Mouse (Mus musculus): ENCODE measurements around the gene Ggps1. TPM values are rescaled to one million over a fixed set of nuclear protein-coding genes. Genes with fewer than 3 reads are reported as not detected.

Gene Ggps1
- 87.9 and 88.6 TPM in 2 replicates for polyA plus RNA-seq (2014; fragmentation: Nextera tagmentation; extraction: Ambion mirVana)

DNA sequence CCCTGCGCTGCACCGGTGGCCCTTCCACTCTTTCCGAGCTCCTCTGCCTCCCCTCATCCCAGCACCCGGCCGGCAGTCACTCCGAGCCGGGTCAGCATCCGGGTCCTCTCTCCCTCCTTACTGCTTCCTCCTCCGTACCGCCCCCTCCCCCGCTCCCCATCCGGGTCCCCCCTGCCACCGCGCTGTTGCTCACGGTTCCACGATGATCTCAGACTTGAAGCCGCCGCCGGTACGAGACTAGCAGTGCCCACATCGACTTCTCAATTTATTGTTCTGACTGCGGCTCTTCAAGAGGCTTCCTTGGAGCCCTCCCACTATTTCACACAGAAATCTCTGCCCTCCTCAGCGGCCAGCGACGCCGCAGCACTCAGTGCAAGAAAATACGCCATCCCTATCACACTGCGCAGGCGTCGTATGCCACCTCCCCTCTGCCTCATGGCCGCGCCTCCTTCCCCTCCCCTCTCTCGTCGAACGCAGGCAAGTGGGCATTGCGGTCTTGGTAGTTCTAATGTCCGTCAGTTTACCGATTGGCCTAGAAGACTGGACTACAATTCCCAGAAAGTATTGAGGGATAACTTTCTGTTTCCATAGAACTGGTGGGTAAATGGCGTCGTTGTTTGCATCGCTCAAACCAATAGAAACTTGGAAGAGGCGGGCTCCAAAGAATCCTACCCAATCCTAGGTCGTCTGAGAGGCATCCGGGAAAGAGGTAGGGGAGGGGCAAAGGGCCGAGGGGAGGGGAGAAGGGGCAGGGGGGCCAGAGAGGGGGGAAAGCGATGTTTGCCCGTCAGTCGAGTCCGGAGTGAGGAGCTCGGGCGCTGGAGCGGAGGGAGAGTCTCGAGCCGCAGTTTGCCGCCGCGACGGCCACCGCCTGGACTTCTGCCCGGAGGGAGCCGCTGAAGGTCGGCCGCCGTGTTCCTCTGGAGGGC, at the start of gene Ggps1, which contains the start of gene Arid4b:
Gene Ggps1 (minus strand): TSS at position 476 of the 929 bp plus-strand sequence.
Gene Arid4b (plus strand): TSS at position 220 of the 929 bp plus-strand sequence.
- Histone ChIP-seq H3K27me3 (ENCODE audit: control insufficient read depth, insufficient read depth, low read length) (no peaks in the 10 kb centered on the region), H3K27ac (peak within 1 kb of the TSS; percentile 94), H3K4me1 (replicated peaks; ENCODE audit: control insufficient read depth, insufficient read depth, low read length) (peaks cover 26% of the 10 kb centered on the region), H3K9ac (peak within 1 kb of the TSS; percentile 93), H3K4me2 (replicated peaks) (peak within 1 kb of the TSS; percentile 83), H3K9me3 (ENCODE audit: control insufficient read depth, low read length) (no peaks in the 10 kb centered on the region), H3K36me3 (replicated peaks; ENCODE audit: control insufficient read depth, insufficient read depth) (peaks cover 22% of the 10 kb centered on the region), H3K4me3 (replicated peaks; ENCODE audit: low read length) (peak within 1 kb of the TSS; percentile 86)
- under 1% methylated on average over 64 of the region's 64 CpGs for WGBS
- DNase-seq (ENCODE audit: low spot score) = peak; percentile 93
- ATAC-seq (ENCODE audit: low FRiP score) = peak; percentile 97

DNA sequence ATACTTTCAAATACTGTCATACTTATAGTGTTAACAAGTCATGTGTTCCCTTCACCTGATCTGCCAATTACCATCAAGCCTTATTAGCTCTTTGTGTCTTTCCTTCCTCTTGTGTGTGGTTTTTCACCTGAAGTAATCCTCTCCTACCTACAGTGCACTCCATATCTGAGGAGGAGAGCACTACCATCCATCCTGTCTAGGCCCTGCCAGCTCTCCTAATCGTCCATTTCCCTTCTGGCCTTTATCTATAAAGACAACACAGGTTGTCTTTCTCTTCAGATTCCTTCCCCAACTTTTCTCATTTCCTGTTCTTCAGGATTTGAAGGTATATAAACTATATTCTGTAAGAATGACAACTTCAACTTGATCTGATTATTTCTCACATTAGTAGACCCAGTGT, 47.9 kb upstream of the Ggps1 start:
- WGBS = 73% methylated on average over 1 of the region's 1 CpGs
- peaks cover 4% of the 10 kb centered on the region; the same call in 1 of the 2 replicates for H3K4me1 ChIP-seq (replicated peaks; ENCODE audit: control insufficient read depth, insufficient read depth, low read length)
- H3K4me3 ChIP-seq (replicated peaks; ENCODE audit: low read length) = no peak overlapping the region
- no peak for ATAC-seq (ENCODE audit: low FRiP score)
- H3K36me3 ChIP-seq (replicated peaks; ENCODE audit: control insufficient read depth, insufficient read depth) = no peaks in the 10 kb centered on the region
- DNase-seq (ENCODE audit: low spot score) = no peak
- no peaks in the 10 kb centered on the region for H3K9me3 ChIP-seq (ENCODE audit: control insufficient read depth, low read length)
- H3K27ac ChIP-seq = no peak overlapping the region
- H3K9ac ChIP-seq = no peak overlapping the region
- H3K4me2 ChIP-seq (replicated peaks) = no peak overlapping the region
- H3K27me3 ChIP-seq (ENCODE audit: control insufficient read depth, insufficient read depth, low read length) = no peaks in the 10 kb centered on the region

DNA sequence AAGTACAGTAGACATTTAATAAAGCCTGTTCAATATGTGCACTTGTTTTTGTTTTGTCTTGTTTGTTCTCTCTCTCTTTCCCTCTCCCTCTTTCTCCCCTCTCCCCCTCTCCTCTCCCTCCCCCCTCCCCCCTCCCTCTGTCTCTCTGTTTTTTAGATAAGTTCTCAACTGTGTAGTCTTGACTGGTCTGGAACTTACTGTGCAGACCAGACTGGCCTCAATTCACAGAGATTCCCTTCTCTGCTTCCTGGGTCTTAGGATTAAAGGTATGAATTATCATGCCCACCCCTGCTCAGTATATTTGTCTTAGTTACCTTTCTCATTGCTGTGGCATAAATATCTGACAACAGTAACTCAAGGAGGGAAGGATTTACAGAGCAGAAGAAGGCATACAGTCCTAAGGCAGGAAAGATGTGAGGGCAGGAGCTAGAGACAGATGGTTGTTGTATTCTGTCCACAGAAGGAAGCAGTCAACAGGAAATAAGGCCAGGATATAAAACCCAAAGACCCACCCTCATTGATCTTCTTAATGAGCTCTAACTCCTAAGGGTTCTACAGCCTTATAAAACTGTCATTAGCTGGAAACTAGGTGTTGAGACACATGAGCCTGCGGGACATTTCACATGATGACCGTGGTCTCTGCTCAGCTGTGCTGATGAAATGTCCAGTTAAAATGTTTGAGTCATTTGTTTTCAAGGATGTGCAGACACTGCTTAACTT, 47.0 kb upstream of the Ggps1 start:
- no peaks in the 10 kb centered on the region for H3K36me3 ChIP-seq (replicated peaks; ENCODE audit: control insufficient read depth, insufficient read depth)
- no peak for DNase-seq (ENCODE audit: low spot score)
- H3K27me3 ChIP-seq (ENCODE audit: control insufficient read depth, insufficient read depth, low read length) = no peaks in the 10 kb centered on the region
- H3K4me2 ChIP-seq (replicated peaks) = no peak overlapping the region
- H3K4me1 ChIP-seq (replicated peaks; ENCODE audit: control insufficient read depth, insufficient read depth, low read length) = peaks cover 4% of the 10 kb centered on the region; the same call in 1 of the 2 replicates
- H3K27ac ChIP-seq = no peak overlapping the region
- H3K4me3 ChIP-seq (replicated peaks; ENCODE audit: low read length) = no peak overlapping the region
- 83% methylated on average over 2 of the region's 2 CpGs for WGBS
- no peaks in the 10 kb centered on the region for H3K9me3 ChIP-seq (ENCODE audit: control insufficient read depth, low read length)
- ATAC-seq (ENCODE audit: low FRiP score) = no peak
- H3K9ac ChIP-seq = no peak overlapping the region

DNA sequence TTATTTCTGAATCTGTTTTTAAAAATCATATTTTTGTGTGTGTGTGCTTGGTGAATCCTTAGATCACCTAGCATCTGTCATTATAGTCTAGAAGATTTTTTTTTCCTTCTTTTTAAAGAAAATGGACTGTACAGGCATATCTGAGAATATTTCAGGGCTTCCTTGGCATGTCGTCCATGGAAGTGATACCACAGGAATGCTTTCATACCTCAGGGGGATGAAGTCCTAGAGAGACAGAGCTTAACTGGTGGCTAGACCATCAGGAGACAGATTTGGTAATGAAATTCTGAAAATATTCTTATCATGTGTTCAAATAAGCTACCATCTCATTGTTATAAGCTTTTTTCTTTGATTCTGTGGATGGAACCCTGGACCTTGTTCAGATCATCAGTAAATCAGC, 39.7 kb upstream of the Ggps1 start:
- WGBS = 76% methylated on average over 1 of the region's 1 CpGs
- no peak overlapping the region for H3K4me2 ChIP-seq (replicated peaks)
- no peak overlapping the region for H3K4me3 ChIP-seq (replicated peaks; ENCODE audit: low read length)
- no peaks in the 10 kb centered on the region for H3K27me3 ChIP-seq (ENCODE audit: control insufficient read depth, insufficient read depth, low read length)
- no peak overlapping the region for H3K27ac ChIP-seq
- H3K36me3 ChIP-seq (replicated peaks; ENCODE audit: control insufficient read depth, insufficient read depth) = no peaks in the 10 kb centered on the region
- ATAC-seq (ENCODE audit: low FRiP score) = no peak
- no peaks in the 10 kb centered on the region for H3K9me3 ChIP-seq (ENCODE audit: control insufficient read depth, low read length)
- DNase-seq (ENCODE audit: low spot score) = no peak
- H3K9ac ChIP-seq = no peak overlapping the region
- no peaks in the 10 kb centered on the region for H3K4me1 ChIP-seq (replicated peaks; ENCODE audit: control insufficient read depth, insufficient read depth, low read length)

DNA sequence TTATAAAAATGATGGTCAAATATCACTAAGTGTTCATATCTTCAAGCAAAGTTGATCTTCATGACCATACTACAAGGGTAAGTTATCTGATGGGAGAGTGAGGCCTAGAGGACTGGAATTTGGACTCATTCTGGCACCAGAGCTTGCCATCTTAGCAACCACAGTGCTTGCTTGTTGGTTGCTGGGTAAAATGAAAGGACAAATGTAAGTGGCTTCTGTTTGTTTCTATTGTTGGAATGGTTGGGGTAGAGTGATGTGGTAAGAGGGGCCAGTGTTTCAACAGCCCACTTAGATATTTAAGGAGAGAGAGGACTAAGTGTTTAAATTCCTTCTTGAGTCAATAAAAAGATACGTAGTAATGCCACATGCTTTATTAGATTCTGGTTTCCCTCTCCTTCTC, 25.4 kb upstream of the Ggps1 start:
- Histone ChIP-seq H3K27me3 (ENCODE audit: control insufficient read depth, insufficient read depth, low read length) (no peaks in the 10 kb centered on the region), H3K4me1 (replicated peaks; ENCODE audit: control insufficient read depth, insufficient read depth, low read length) (no peaks in the 10 kb centered on the region), H3K27ac (no peak overlapping the region), H3K9ac (no peak overlapping the region), H3K4me2 (replicated peaks) (no peak overlapping the region), H3K36me3 (replicated peaks; ENCODE audit: control insufficient read depth, insufficient read depth) (no peaks in the 10 kb centered on the region), H3K9me3 (ENCODE audit: control insufficient read depth, low read length) (no peaks in the 10 kb centered on the region), H3K4me3 (replicated peaks; ENCODE audit: low read length) (no peak overlapping the region)
- ATAC-seq (ENCODE audit: low FRiP score) = no peak
- 88% methylated on average over 1 of the region's 1 CpGs for WGBS
- no peak for DNase-seq (ENCODE audit: low spot score)

DNA sequence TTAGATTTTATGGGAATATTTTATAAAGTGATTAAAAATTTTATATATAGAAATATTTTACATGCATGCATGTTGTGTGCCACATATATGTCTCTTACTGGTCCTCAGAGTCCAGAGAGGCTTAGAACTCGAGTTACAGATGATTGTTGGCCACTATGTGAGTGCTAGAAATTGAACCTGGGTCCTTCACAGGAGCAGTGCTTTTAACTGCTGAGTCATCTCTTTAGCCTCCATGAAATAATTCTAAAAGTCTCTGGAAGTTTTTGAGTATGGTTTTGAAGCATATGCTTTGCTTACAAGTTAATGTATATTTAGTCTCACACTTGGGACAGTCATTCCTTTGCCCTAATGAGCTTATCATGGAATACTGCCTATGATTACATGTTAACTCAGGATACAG, 12.0 kb upstream of the Ggps1 start:
- Histone ChIP-seq H3K4me1 (replicated peaks; ENCODE audit: control insufficient read depth, insufficient read depth, low read length) (no peaks in the 10 kb centered on the region), H3K4me3 (replicated peaks; ENCODE audit: low read length) (no peak overlapping the region), H3K27ac (no peak overlapping the region), H3K36me3 (replicated peaks; ENCODE audit: control insufficient read depth, insufficient read depth) (no peaks in the 10 kb centered on the region), H3K9me3 (ENCODE audit: control insufficient read depth, low read length) (no peaks in the 10 kb centered on the region), H3K9ac (no peak overlapping the region), H3K27me3 (ENCODE audit: control insufficient read depth, insufficient read depth, low read length) (no peaks in the 10 kb centered on the region), H3K4me2 (replicated peaks) (no peak overlapping the region)
- 98% methylated on average over 1 of the region's 1 CpGs for WGBS
- DNase-seq (ENCODE audit: low spot score) (no peak), ATAC-seq (ENCODE audit: low FRiP score) (no peak)

DNA sequence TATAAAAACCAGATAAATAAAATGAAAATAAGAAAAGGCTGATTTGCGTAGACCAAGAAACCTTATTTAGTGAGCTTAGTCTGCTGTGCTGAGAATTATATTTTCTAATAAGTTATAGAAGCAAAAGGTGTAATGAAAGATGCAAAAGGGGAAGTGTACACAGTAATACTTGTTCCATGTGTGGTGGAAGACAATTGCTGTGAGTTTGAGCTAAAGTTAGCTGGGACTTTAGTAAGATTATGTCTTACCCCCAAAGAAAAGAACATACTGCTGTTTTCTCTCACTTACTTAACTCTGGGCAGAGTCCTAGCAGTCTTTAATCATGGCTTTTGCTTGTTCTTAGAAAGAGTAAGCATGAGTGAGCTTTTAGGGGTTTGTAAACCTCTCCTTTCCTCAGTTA, 11.1 kb upstream of the Ggps1 start:
- no peaks in the 10 kb centered on the region; the same call in 1 of the 2 replicates for H3K36me3 ChIP-seq (replicated peaks; ENCODE audit: control insufficient read depth, insufficient read depth)
- ATAC-seq (ENCODE audit: low FRiP score) (no peak), DNase-seq (ENCODE audit: low spot score) (no peak)
- WGBS = 91% methylated on average over 1 of the region's 1 CpGs
- no peak overlapping the region for H3K4me3 ChIP-seq (replicated peaks; ENCODE audit: low read length)
- H3K9me3 ChIP-seq (ENCODE audit: control insufficient read depth, low read length) = no peaks in the 10 kb centered on the region
- no peaks in the 10 kb centered on the region for H3K4me1 ChIP-seq (replicated peaks; ENCODE audit: control insufficient read depth, insufficient read depth, low read length)
- H3K27ac ChIP-seq = no peak overlapping the region
- H3K9ac ChIP-seq = no peak overlapping the region
- no peak overlapping the region for H3K4me2 ChIP-seq (replicated peaks)
- no peaks in the 10 kb centered on the region for H3K27me3 ChIP-seq (ENCODE audit: control insufficient read depth, insufficient read depth, low read length)

DNA sequence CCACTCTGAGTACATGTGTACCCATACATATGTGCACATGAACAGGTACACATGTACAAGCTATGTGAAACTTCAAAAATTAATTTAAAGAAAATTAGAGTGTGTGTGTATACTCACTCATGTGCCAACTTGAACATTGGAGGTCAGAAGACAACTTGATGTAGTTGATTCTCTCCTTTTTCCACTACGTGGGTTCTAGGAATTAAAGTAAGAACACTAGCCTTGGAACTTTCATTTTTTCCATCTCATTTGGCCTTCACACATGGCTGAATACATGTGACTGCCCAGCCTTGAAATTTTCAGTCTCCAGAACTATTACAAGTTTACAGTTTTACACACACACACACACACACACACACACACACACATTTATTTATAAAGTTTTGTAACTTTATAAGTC, 6.0 kb upstream of the Ggps1 start:
- no peak overlapping the region for H3K9ac ChIP-seq
- H3K4me3 ChIP-seq (replicated peaks; ENCODE audit: low read length) = no peak overlapping the region
- WGBS = 93% methylated on average over 1 of the region's 1 CpGs
- no peaks in the 10 kb centered on the region for H3K27me3 ChIP-seq (ENCODE audit: control insufficient read depth, insufficient read depth, low read length)
- ATAC-seq (ENCODE audit: low FRiP score) (no peak), DNase-seq (ENCODE audit: low spot score) (no peak)
- H3K4me1 ChIP-seq (replicated peaks; ENCODE audit: control insufficient read depth, insufficient read depth, low read length) = peaks cover 13% of the 10 kb centered on the region
- H3K36me3 ChIP-seq (replicated peaks; ENCODE audit: control insufficient read depth, insufficient read depth) = peaks cover 12% of the 10 kb centered on the region
- no peak overlapping the region for H3K4me2 ChIP-seq (replicated peaks)
- H3K27ac ChIP-seq = no peak overlapping the region
- no peaks in the 10 kb centered on the region for H3K9me3 ChIP-seq (ENCODE audit: control insufficient read depth, low read length)

DNA sequence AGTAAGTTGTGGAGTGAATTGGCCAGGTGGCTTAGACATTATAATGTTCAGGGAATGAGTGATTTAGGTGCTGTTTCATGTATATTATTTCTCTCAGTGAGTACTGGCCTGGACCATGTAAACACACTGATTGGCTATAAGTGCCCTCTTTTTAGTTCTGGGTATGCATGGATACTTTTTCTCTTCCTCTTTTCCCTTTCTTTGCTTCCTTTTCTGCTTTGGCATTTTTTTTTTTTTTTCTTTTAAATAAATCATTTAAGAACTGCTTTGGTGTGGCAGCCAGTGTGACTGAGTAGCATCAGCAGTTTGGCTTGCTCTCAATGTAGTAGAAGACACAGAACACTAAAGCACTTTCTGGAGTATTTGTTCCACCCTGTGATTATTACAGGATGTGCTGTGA, 4.7 kb upstream of the Ggps1 start:
- Histone ChIP-seq H3K27ac (no peak overlapping the region), H3K9ac (no peak overlapping the region), H3K4me3 (replicated peaks; ENCODE audit: low read length) (no peak overlapping the region), H3K27me3 (ENCODE audit: control insufficient read depth, insufficient read depth, low read length) (no peaks in the 10 kb centered on the region), H3K9me3 (ENCODE audit: control insufficient read depth, low read length) (no peaks in the 10 kb centered on the region), H3K36me3 (replicated peaks; ENCODE audit: control insufficient read depth, insufficient read depth) (peaks cover 12% of the 10 kb centered on the region), H3K4me2 (replicated peaks) (no peak overlapping the region), H3K4me1 (replicated peaks; ENCODE audit: control insufficient read depth, insufficient read depth, low read length) (peaks cover 13% of the 10 kb centered on the region)
- DNase-seq (ENCODE audit: low spot score) = no peak
- ATAC-seq (ENCODE audit: low FRiP score) = no peak

Measured in hindbrain, embryonic 14.5 days (tissue).